Mouse (Mus musculus) CH12.LX (cell line): ENCODE data around the gene Erf.

Source experiments
- CHD1 ChIP-seq: IDR thresholded peaks from 2 replicates; pipeline ENCODE4 v1.6.1; 2012; ENCODE audit warnings: low read depth, low read length, improper control_type of control experiment, inconsistent platforms
- CTCF ChIP-seq, 2 experiments: IDR thresholded peaks in 1 of 2; conservative IDR thresholded peaks in 1 of 2; 2 replicates each; pipeline ENCODE4 v1.5.1; 2011 to 2012; ENCODE audit warnings: low read depth in 2 of 2, low read length in 2 of 2, improper control_type of control experiment in 1 of 2, inconsistent platforms in 1 of 2, mild to moderate bottlenecking in 1 of 2, moderate library complexity in 1 of 2
- E2F4 ChIP-seq: IDR thresholded peaks from 2 replicates; pipeline ENCODE4 v1.6.1; 2011; ENCODE audit warnings: low read depth, low read length, improper control_type of control experiment; ENCODE audit not compliant: insufficient replicate concordance
- MEF2A ChIP-seq: IDR thresholded peaks from 2 replicates; pipeline ENCODE4 v1.6.1; 2014; ENCODE audit warnings: low read depth, mild to moderate bottlenecking, inconsistent platforms, low read length, improper control_type of control experiment, borderline replicate concordance
- MYC ChIP-seq: IDR thresholded peaks from 2 replicates; pipeline ENCODE4 v1.6.1; 2011; ENCODE audit warnings: low read depth, mild to moderate bottlenecking, improper control_type of control experiment, low read length
- POLR2A ChIP-seq: IDR thresholded peaks from 2 replicates; pipeline ENCODE4 v1.6.1; 2011; ENCODE audit warnings: low read depth, mild to moderate bottlenecking, improper control_type of control experiment, low read length
- SIN3A ChIP-seq: IDR thresholded peaks from 2 replicates; pipeline ENCODE4 v1.6.1; 2012; ENCODE audit warnings: low read length, improper control_type of control experiment, inconsistent platforms
- TCF12 ChIP-seq: IDR thresholded peaks from 2 replicates; pipeline ENCODE4 v1.6.1; 2014; ENCODE audit warnings: low read depth, mild to moderate bottlenecking, inconsistent platforms, low read length, improper control_type of control experiment
- USF1 ChIP-seq: IDR thresholded peaks from 2 replicates; pipeline ENCODE4 v1.6.1; 2014; ENCODE audit warnings: low read depth, mild to moderate bottlenecking, inconsistent platforms, low read length, improper control_type of control experiment
- ZC3H11A ChIP-seq: IDR thresholded peaks from 2 replicates; pipeline ENCODE4 v1.6.1; 2012; ENCODE audit warnings: low read depth, mild to moderate bottlenecking, inconsistent platforms, low read length, improper control_type of control experiment
- ZKSCAN1 ChIP-seq: IDR thresholded peaks from 2 replicates; pipeline ENCODE4 v1.6.1; 2012; ENCODE audit warnings: low read depth, inconsistent platforms, low read length, improper control_type of control experiment, borderline replicate concordance

DNA sequence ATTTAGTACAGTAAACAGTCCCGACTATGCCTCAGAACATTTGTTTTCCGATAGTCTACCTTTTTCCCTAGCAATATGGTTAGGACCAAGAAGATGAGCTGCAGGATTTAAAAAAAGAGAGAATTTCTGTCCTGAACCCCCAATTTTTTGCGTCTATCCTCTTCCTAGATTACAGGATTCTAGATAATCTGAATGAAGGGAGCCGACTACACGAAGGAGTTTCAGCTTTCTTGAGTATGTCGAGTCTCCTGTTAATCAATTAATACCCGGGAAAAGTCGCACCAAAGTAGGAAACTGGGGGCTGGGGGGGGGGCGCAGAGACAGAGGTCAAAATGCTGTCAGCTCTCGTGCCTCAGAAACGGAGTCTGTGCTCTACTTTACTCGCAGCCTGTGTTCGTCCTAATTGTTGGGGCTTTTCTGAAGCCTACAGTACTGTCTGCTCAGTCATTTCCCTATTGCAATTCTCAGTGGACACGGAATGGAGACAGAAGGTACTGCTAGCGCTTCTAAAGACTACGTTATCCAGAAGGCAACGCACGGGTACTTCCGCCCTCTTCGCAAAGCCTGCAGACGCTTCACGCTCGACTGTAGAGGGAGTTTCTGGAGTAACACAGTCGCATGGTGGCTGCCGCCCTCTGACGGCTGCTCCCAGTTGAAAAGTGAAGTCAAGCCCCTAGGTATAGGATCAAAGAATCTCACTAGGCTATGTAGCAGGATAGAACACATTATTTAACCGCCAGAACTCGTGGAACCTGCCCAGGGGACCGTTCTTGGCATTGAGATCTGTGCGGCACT lies 11.5 kb downstream of the Erf start:
- TF ChIP-seq MYC = peak; percentile 86
- no peak for TF ChIP-seq CHD1
- peak; percentile 69 for TF ChIP-seq POLR2A
- peak; percentile 71; the same call in 1 of the 2 replicates for TF ChIP-seq TCF12
- TF ChIP-seq ZKSCAN1 = no peak
- TF ChIP-seq CTCF (conservative IDR thresholded peaks at IDR 0.05 in 1 of 2, IDR thresholded peaks at IDR 0.05 in 1 of 2; ENCODE audit: low read depth in 2 of 2, low read length in 2 of 2) = peak in 1 of 2 experiments; percentile 91; a peak in 2 of 4 replicates
- no peak for TF ChIP-seq E2F4
- TF ChIP-seq USF1 = no peak
- peak; percentile 90 for TF ChIP-seq SIN3A
- peak; percentile 26; the same call in 1 of the 2 replicates for TF ChIP-seq ZC3H11A
- TF ChIP-seq MEF2A = peak; percentile 58; the same call in 1 of the 2 replicates
